Mouse (Mus musculus): ENCODE data around the gene Atxn2. TPM values are rescaled to one million over a fixed set of nuclear protein-coding genes. Genes with fewer than 3 reads are reported as not detected.
A peak's percentile ranks its signal among the peaks of the same experiment; 100 is the strongest.

Gene Atxn2
- polyA plus RNA-seq (2014; fragmentation: Nextera tagmentation; extraction: Ambion mirVana) = 76.9 and 80.6 TPM in 2 replicates

- peak within 1 kb of the TSS; percentile 99 for H3K4me3 ChIP-seq (ENCODE audit: low read depth, low read length)
- ATAC-seq (replicated peaks; ENCODE audit: insufficient number of reproducible peaks, low FRiP score, low TSS enrichment) = peak; percentile 75
- H3K27ac ChIP-seq (ENCODE audit: low read depth, low read length) = peak within 1 kb of the TSS; percentile 99
- peak within 1 kb of the TSS; percentile 83 for H3K4me2 ChIP-seq
- no peaks in the 10 kb centered on the region for H3K9me3 ChIP-seq (replicated peaks; ENCODE audit: control insufficient read depth, low read length)
- WGBS (ENCODE audit: insufficient replicate concordance) = 0% methylated on average over 48 of the region's 103 CpGs
- no peaks in the 10 kb centered on the region for H3K36me3 ChIP-seq (ENCODE audit: control insufficient read depth, insufficient read depth, low read length)
- H3K4me1 ChIP-seq (ENCODE audit: control insufficient read depth, insufficient read depth, low read length) = peaks cover 15% of the 10 kb centered on the region
- H3K27me3 ChIP-seq (ENCODE audit: control insufficient read depth, insufficient read depth, low read length) = no peaks in the 10 kb centered on the region
- H3K9ac ChIP-seq (ENCODE audit: low read depth, low read length) = peak within 1 kb of the TSS; percentile 96
These were observed at the start of gene Atxn2 for GRCm38 (mm10) chr5:121711174-121711927. Gene Atxn2 (plus strand): TSS chr5:121711337.

- H3K9ac ChIP-seq (ENCODE audit: low read depth, low read length) = peak overlapping the region; percentile 87; the same call in 1 of the 2 replicates
- H3K4me3 ChIP-seq (ENCODE audit: low read depth, low read length) = peak overlapping the region; percentile 90
- 85% methylated on average over 5 of the region's 5 CpGs for WGBS (ENCODE audit: insufficient replicate concordance)
- ATAC-seq (replicated peaks; ENCODE audit: insufficient number of reproducible peaks, low FRiP score, low TSS enrichment) = no peak
- peaks cover 7% of the 10 kb centered on the region for H3K4me1 ChIP-seq (ENCODE audit: control insufficient read depth, insufficient read depth, low read length)
- H3K4me2 ChIP-seq = peak overlapping the region; percentile 76
- H3K9me3 ChIP-seq (replicated peaks; ENCODE audit: control insufficient read depth, low read length) = no peaks in the 10 kb centered on the region
- H3K27ac ChIP-seq (ENCODE audit: low read depth, low read length) = no peak overlapping the region
- H3K27me3 ChIP-seq (ENCODE audit: control insufficient read depth, insufficient read depth, low read length) = no peaks in the 10 kb centered on the region
- H3K36me3 ChIP-seq (ENCODE audit: control insufficient read depth, insufficient read depth, low read length) = no peaks in the 10 kb centered on the region; the same call in 1 of the 2 replicates
These were observed 49.6 kb upstream of the Atxn2 start for GRCm38 (mm10) chr5:121661494-121661893.

GRCm38 (mm10) chr5:121663456-121663855, 47.7 kb upstream of the Atxn2 start:
- Histone ChIP-seq H3K4me3 (ENCODE audit: low read depth, low read length) (no peak overlapping the region), H3K9ac (ENCODE audit: low read depth, low read length) (no peak overlapping the region), H3K27me3 (ENCODE audit: control insufficient read depth, insufficient read depth, low read length) (no peaks in the 10 kb centered on the region), H3K27ac (ENCODE audit: low read depth, low read length) (no peak overlapping the region), H3K36me3 (ENCODE audit: control insufficient read depth, insufficient read depth, low read length) (peaks cover under 1% of the 10 kb centered on the region), H3K4me1 (ENCODE audit: control insufficient read depth, insufficient read depth, low read length) (peaks cover 7% of the 10 kb centered on the region), H3K4me2 (no peak overlapping the region), H3K9me3 (replicated peaks; ENCODE audit: control insufficient read depth, low read length) (no peaks in the 10 kb centered on the region)
- WGBS (ENCODE audit: insufficient replicate concordance) = 80% methylated on average over 8 of the region's 8 CpGs
- ATAC-seq (replicated peaks; ENCODE audit: insufficient number of reproducible peaks, low FRiP score, low TSS enrichment) = no peak

GRCm38 (mm10) chr5:121664078-121664477, 47.1 kb upstream of the Atxn2 start:
- WGBS (ENCODE audit: insufficient replicate concordance) = 85% methylated on average over 6 of the region's 6 CpGs
- H3K27me3 ChIP-seq (ENCODE audit: control insufficient read depth, insufficient read depth, low read length) = no peaks in the 10 kb centered on the region
- no peak overlapping the region for H3K4me3 ChIP-seq (ENCODE audit: low read depth, low read length)
- H3K36me3 ChIP-seq (ENCODE audit: control insufficient read depth, insufficient read depth, low read length) = peaks cover 7% of the 10 kb centered on the region
- H3K9me3 ChIP-seq (replicated peaks; ENCODE audit: control insufficient read depth, low read length) = no peaks in the 10 kb centered on the region
- no peak for ATAC-seq (replicated peaks; ENCODE audit: insufficient number of reproducible peaks, low FRiP score, low TSS enrichment)
- no peak overlapping the region for H3K27ac ChIP-seq (ENCODE audit: low read depth, low read length)
- peaks cover 7% of the 10 kb centered on the region for H3K4me1 ChIP-seq (ENCODE audit: control insufficient read depth, insufficient read depth, low read length)
- no peak overlapping the region for H3K4me2 ChIP-seq
- no peak overlapping the region for H3K9ac ChIP-seq (ENCODE audit: low read depth, low read length)

GRCm38 (mm10) chr5:121664971-121665370, 46.2 kb upstream of the Atxn2 start:
- no peak overlapping the region for H3K4me3 ChIP-seq (ENCODE audit: low read depth, low read length)
- H3K4me2 ChIP-seq = no peak overlapping the region
- H3K4me1 ChIP-seq (ENCODE audit: control insufficient read depth, insufficient read depth, low read length) = peaks cover 7% of the 10 kb centered on the region
- no peak overlapping the region for H3K27ac ChIP-seq (ENCODE audit: low read depth, low read length)
- H3K9ac ChIP-seq (ENCODE audit: low read depth, low read length) = no peak overlapping the region
- H3K27me3 ChIP-seq (ENCODE audit: control insufficient read depth, insufficient read depth, low read length) = no peaks in the 10 kb centered on the region
- peaks cover 10% of the 10 kb centered on the region for H3K36me3 ChIP-seq (ENCODE audit: control insufficient read depth, insufficient read depth, low read length)
- no peak for ATAC-seq (replicated peaks; ENCODE audit: insufficient number of reproducible peaks, low FRiP score, low TSS enrichment)
- H3K9me3 ChIP-seq (replicated peaks; ENCODE audit: control insufficient read depth, low read length) = no peaks in the 10 kb centered on the region
- 94% methylated on average over 9 of the region's 9 CpGs for WGBS (ENCODE audit: insufficient replicate concordance)

- Histone ChIP-seq H3K4me3 (ENCODE audit: low read depth, low read length) (no peak overlapping the region), H3K9me3 (replicated peaks; ENCODE audit: control insufficient read depth, low read length) (no peaks in the 10 kb centered on the region), H3K9ac (ENCODE audit: low read depth, low read length) (no peak overlapping the region), H3K27ac (ENCODE audit: low read depth, low read length) (no peak overlapping the region), H3K4me1 (ENCODE audit: control insufficient read depth, insufficient read depth, low read length) (no peaks in the 10 kb centered on the region), H3K36me3 (ENCODE audit: control insufficient read depth, insufficient read depth, low read length) (peaks cover 15% of the 10 kb centered on the region), H3K4me2 (no peak overlapping the region), H3K27me3 (ENCODE audit: control insufficient read depth, insufficient read depth, low read length) (no peaks in the 10 kb centered on the region)
- 88% methylated on average over 4 of the region's 4 CpGs for WGBS (ENCODE audit: insufficient replicate concordance)
- no peak for ATAC-seq (replicated peaks; ENCODE audit: insufficient number of reproducible peaks, low FRiP score, low TSS enrichment)
These were observed 44.1 kb upstream of the Atxn2 start for GRCm38 (mm10) chr5:121667067-121667466.

- WGBS (ENCODE audit: insufficient replicate concordance) = 67% methylated on average over 6 of the region's 6 CpGs
- H3K27ac ChIP-seq (ENCODE audit: low read depth, low read length) = no peak overlapping the region
- no peak for ATAC-seq (replicated peaks; ENCODE audit: insufficient number of reproducible peaks, low FRiP score, low TSS enrichment)
- no peak overlapping the region for H3K9ac ChIP-seq (ENCODE audit: low read depth, low read length)
- no peaks in the 10 kb centered on the region for H3K4me1 ChIP-seq (ENCODE audit: control insufficient read depth, insufficient read depth, low read length)
- no peaks in the 10 kb centered on the region for H3K9me3 ChIP-seq (replicated peaks; ENCODE audit: control insufficient read depth, low read length)
- peaks cover 18% of the 10 kb centered on the region for H3K36me3 ChIP-seq (ENCODE audit: control insufficient read depth, insufficient read depth, low read length)
- H3K4me2 ChIP-seq = no peak overlapping the region
- H3K27me3 ChIP-seq (ENCODE audit: control insufficient read depth, insufficient read depth, low read length) = no peaks in the 10 kb centered on the region
- no peak overlapping the region for H3K4me3 ChIP-seq (ENCODE audit: low read depth, low read length)
These were observed 42.7 kb upstream of the Atxn2 start for GRCm38 (mm10) chr5:121668411-121668810.

GRCm38 (mm10) chr5:121670412-121670811, 40.7 kb upstream of the Atxn2 start:
- Histone ChIP-seq H3K4me1 (ENCODE audit: control insufficient read depth, insufficient read depth, low read length) (no peaks in the 10 kb centered on the region), H3K36me3 (ENCODE audit: control insufficient read depth, insufficient read depth, low read length) (peaks cover 26% of the 10 kb centered on the region)

GRCm38 (mm10) chr5:121682250-121682649, 28.9 kb upstream of the Atxn2 start:
- no peak for ATAC-seq (replicated peaks; ENCODE audit: insufficient number of reproducible peaks, low FRiP score, low TSS enrichment)

More at GRCm38 (mm10) chr5:121670412-121670811, 40.7 kb upstream of the Atxn2 start:
- Histone ChIP-seq H3K9ac (ENCODE audit: low read depth, low read length) (no peak overlapping the region), H3K27me3 (ENCODE audit: control insufficient read depth, insufficient read depth, low read length) (no peaks in the 10 kb centered on the region), H3K4me3 (ENCODE audit: low read depth, low read length) (no peak overlapping the region), H3K4me2 (no peak overlapping the region), H3K27ac (ENCODE audit: low read depth, low read length) (no peak overlapping the region), H3K9me3 (replicated peaks; ENCODE audit: control insufficient read depth, low read length) (no peaks in the 10 kb centered on the region)
- 81% methylated on average over 3 of the region's 3 CpGs for WGBS (ENCODE audit: insufficient replicate concordance)
- no peak for ATAC-seq (replicated peaks; ENCODE audit: insufficient number of reproducible peaks, low FRiP score, low TSS enrichment)

More at GRCm38 (mm10) chr5:121682250-121682649, 28.9 kb upstream of the Atxn2 start:
- Histone ChIP-seq H3K9me3 (replicated peaks; ENCODE audit: control insufficient read depth, low read length) (no peaks in the 10 kb centered on the region), H3K9ac (ENCODE audit: low read depth, low read length) (no peak overlapping the region), H3K27me3 (ENCODE audit: control insufficient read depth, insufficient read depth, low read length) (no peaks in the 10 kb centered on the region), H3K36me3 (ENCODE audit: control insufficient read depth, insufficient read depth, low read length) (peaks cover 40% of the 10 kb centered on the region), H3K4me1 (ENCODE audit: control insufficient read depth, insufficient read depth, low read length) (peaks cover 13% of the 10 kb centered on the region), H3K4me3 (ENCODE audit: low read depth, low read length) (no peak overlapping the region), H3K27ac (ENCODE audit: low read depth, low read length) (no peak overlapping the region), H3K4me2 (no peak overlapping the region)
- 97% methylated on average over 2 of the region's 2 CpGs for WGBS (ENCODE audit: insufficient replicate concordance)
